Comparison of ENCODE assay signal across 8 mouse cellular contexts in the genomic region with DNA sequence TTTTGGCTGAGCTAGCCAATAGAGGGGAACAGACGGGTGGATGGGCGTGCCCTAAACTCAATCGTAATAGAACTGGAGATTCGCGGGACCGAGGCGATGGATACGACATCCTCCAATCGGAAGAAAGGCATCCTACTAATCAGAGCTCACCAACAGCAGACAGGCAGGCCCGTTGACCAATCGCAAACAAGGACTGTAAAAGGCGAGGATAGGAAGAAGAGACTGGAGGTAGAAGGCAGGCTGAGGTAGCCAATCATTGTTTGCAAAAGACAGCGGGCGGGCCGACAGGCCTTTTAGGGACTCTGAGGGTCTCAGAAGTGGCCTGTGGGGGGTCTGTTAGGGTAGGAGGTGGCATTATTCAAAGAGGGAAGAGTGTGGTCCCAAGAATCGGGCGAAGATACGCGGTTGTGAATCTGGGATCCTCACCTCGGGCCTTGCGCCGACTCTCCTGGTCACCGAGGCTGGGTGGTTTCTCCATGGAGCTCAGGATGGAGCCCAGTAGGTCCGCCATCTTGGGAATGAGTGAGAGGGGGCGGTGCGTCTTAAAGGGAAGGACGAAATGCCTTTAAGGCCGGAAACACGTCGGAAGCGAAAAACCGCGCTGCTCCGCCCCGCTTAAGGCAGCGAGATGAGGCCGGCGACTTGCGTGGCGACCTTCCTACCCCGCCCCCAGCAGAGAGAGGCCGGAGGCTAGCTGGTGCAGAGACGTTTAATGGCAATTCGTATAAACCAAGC. TPM values are rescaled to one million over a fixed set of nuclear protein-coding genes. Genes with fewer than 3 reads are reported as not detected.
DNase-seq lines count a peak whose midpoint lies in the region; ATAC-seq and TF ChIP-seq lines count a peak whose summit lies in the region.

TSS of gene Spag7 (minus strand) at position 646 of the 735 bp plus-strand sequence.

- peak; percentile 17 for TF ChIP-seq EP300 in lung, postnatal 0 days (IDR thresholded peaks at IDR 0.05)

- H3K27ac ChIP-seq in hindbrain, embryonic 10.5 days: peak within 1 kb of the TSS; percentile 96
- H3K27ac ChIP-seq in lung, postnatal 0 days (ENCODE audit: low read length): peak within 1 kb of the TSS; percentile 94

- peak within 1 kb of the TSS; percentile 68 for H3K9ac ChIP-seq in lung, postnatal 0 days (replicated peaks; ENCODE audit: low read depth)

- peaks cover 42% of the 10 kb centered on the region for H3K4me1 ChIP-seq in hindbrain, embryonic 10.5 days (replicated peaks)
- H3K4me1 ChIP-seq in lung, postnatal 0 days (ENCODE audit: insufficient read depth, low read depth, low read length): no peaks in the 10 kb centered on the region; the same call in 1 of the 2 replicates

- H3K36me3 ChIP-seq in hindbrain, embryonic 10.5 days: peaks cover 58% of the 10 kb centered on the region
- H3K36me3 ChIP-seq in lung, postnatal 0 days (ENCODE audit: insufficient read depth, low read length): peaks cover 16% of the 10 kb centered on the region; the same call in 1 of the 2 replicates

- peak; percentile 92 for ATAC-seq in frontal cortex, adult (ENCODE audit: low TSS enrichment)
- ATAC-seq in lung, postnatal 0 days: peak; percentile 95

- 0 out of 2 replicates have a peak, but pooled peaks have one; percentile 7 for TF ChIP-seq CTCF in lung, postnatal 0 days (IDR thresholded peaks at IDR 0.05)

- peak within 1 kb of the TSS; percentile 80 for H3K4me3 ChIP-seq in hindbrain, embryonic 10.5 days
- H3K4me3 ChIP-seq in lung, postnatal 0 days (ENCODE audit: low read depth, low read length): peak within 1 kb of the TSS; percentile 65

- no peaks in the 10 kb centered on the region for H3K27me3 ChIP-seq in hindbrain, embryonic 10.5 days (ENCODE audit: insufficient read depth, poor library complexity, severe bottlenecking)
- no peaks in the 10 kb centered on the region for H3K27me3 ChIP-seq in lung, postnatal 0 days (replicated peaks; ENCODE audit: insufficient read depth, low read length)

- under 1% methylated on average over 44 of the region's 44 CpGs for WGBS in hindbrain, embryonic 10.5 days
- under 1% methylated on average over 44 of the region's 44 CpGs for whole genome bisulfite sequencing in lung, postnatal 0 days

- peak; percentile 98 for DNase-seq in MN1 (ENCODE audit: low spot score)
- DNase-seq in cerebellum, adult 9-10 months: peak; percentile 99
- DNase-seq in hindbrain, embryonic 10.5 days (ENCODE audit: low spot score): peak; percentile 96
- peak; percentile 100 for DNase-seq in layer of hippocampus, adult 9-11 months
- DNase-seq in lung, postnatal 0 days (ENCODE audit: low spot score): peak; percentile 100
- peak; percentile 90 for DNase-seq in ovary, postnatal 14 days (ENCODE audit: low spot score)
- DNase-seq in thymus, postnatal 14 days: peak; percentile 94

- H3K4me2 ChIP-seq in lung, postnatal 0 days (replicated peaks; ENCODE audit: low read depth, low read length): peak within 1 kb of the TSS; percentile 97

- H3K9me3 ChIP-seq in hindbrain, embryonic 10.5 days: no peaks in the 10 kb centered on the region
- no peaks in the 10 kb centered on the region for H3K9me3 ChIP-seq in lung, postnatal 0 days (ENCODE audit: low read length)

RNA-seq across cellular contexts. Expression of gene Spag7, which starts in this region (rescaled TPM):
- polyA plus RNA-seq in hindbrain, embryonic 10.5 days (2016; fragmentation: Nextera tagmentation; extraction: Ambion mirVana): 185 and 191 TPM in 2 replicates
- 84.6 and 95.5 TPM in 2 replicates for polyA plus RNA-seq in lung, postnatal 0 days (2015; fragmentation: Nextera tagmentation; extraction: Ambion mirVana)

Comparison
In these comparisons a context has a peak if more than half of its experiments do, and no peak if none do; other contexts are left out.
1. Peak in every context shown above with its lines: DNase-seq, ATAC-seq, H3K4me3 ChIP-seq and H3K27ac ChIP-seq.